Mouse (Mus musculus) cerebellum, adult 2 months (tissue): ENCODE data around the gene Rcc1. TPM values are rescaled to one million over a fixed set of nuclear protein-coding genes. Genes with fewer than 3 reads are reported as not detected.
A peak's percentile ranks its signal among the peaks of the same experiment; 100 is the strongest.

Experiments used
- DNase-seq, 2 experiments: peaks; one replicate each; pipeline ENCODE4 v3.0.0; 2021
- H3K27ac ChIP-seq: fragments of 200-500 bp; 2 replicates; pipeline ENCODE4 v1.5.1; 2012; ENCODE audit warnings: low read length, control low read depth, inconsistent platforms; ENCODE audit not compliant: insufficient read depth
- H3K27me3 ChIP-seq: fragments of 200-500 bp; 2 replicates; pipeline ENCODE4 v1.6.1; 2012; ENCODE audit warnings: inconsistent platforms, mild to moderate bottlenecking, low read length, moderate library complexity; ENCODE audit not compliant: control insufficient read depth, insufficient read depth
- H3K4me1 ChIP-seq: fragments of 200-500 bp; 2 replicates; pipeline ENCODE4 v1.6.1; 2011; ENCODE audit warnings: low read length; ENCODE audit not compliant: control insufficient read depth, insufficient read depth
- H3K4me3 ChIP-seq: fragments of 200-500 bp; replicated peaks from 2 replicates; pipeline ENCODE3; 2011; ENCODE audit warnings: mild to moderate bottlenecking, low read depth, low read length, control low read depth; ENCODE audit not compliant: insufficient read depth
- CTCF ChIP-seq: fragments of 200-500 bp; IDR thresholded peaks from 2 replicates; pipeline ENCODE4 v1.5.1; 2011; ENCODE audit warnings: low read depth, mild to moderate bottlenecking, control low read depth, low read length, moderate library complexity, borderline replicate concordance; ENCODE audit not compliant: insufficient read depth
- POLR2A ChIP-seq: fragments of 200-500 bp; IDR thresholded peaks from 2 replicates; pipeline ENCODE4 v1.6.1; 2011; ENCODE audit warnings: low read length, control low read depth, borderline replicate concordance; ENCODE audit not compliant: insufficient read depth
- WGBS: fragments of 180-500 bp; shearing (Covaris S2); methylation state at CpG from one replicate; pipeline ENCODE4 v1.1.7; 2018; 5-methylcytosine and 5-hydroxymethylcytosine counted together
- polyA plus RNA-seq: library from polyadenylated mRNA; depleted of rRNA; stranded (reverse); fragments of >200 nt; gene quantifications from 2 replicates; pipeline ENCODE4 v1.2.3, GENCODE M21; 2012

Gene Rcc1
- polyA plus RNA-seq, 1 experiment = 8.4 TPM

- Histone ChIP-seq H3K27me3 (no peaks in the 10 kb centered on the region), H3K4me3 (peak overlapping the region; percentile 72), H3K4me1 (no peaks in the 10 kb centered on the region; the same call in 1 of the 2 replicates), H3K27ac (peak overlapping the region; percentile 37; the same call in 1 of the 2 replicates)
- DNase-seq = peak; percentile 92 to 97
- peak; percentile 72 for TF ChIP-seq POLR2A
- peak; percentile 84 for TF ChIP-seq CTCF
- under 1% methylated on average over 83 of the region's 83 CpGs for WGBS
These were observed 8.1 kb downstream of the Rcc1 start for GRCm38 (mm10) chr4:132345135-132345842.

GRCm38 (mm10) chr4:132344403-132345134, 8.8 kb downstream of the Rcc1 start:
- TF ChIP-seq POLR2A (no peak), CTCF (no peak)

GRCm38 (mm10) chr4:132341451-132341850, 12.0 kb downstream of the Rcc1 start:
- H3K27me3 ChIP-seq = no peaks in the 10 kb centered on the region
- DNase-seq = no peak
- H3K27ac ChIP-seq = no peak overlapping the region
- H3K4me3 ChIP-seq = no peak overlapping the region
- TF ChIP-seq POLR2A = no peak
- TF ChIP-seq CTCF = no peak
- WGBS = 86% methylated on average over 3 of the region's 3 CpGs
- no peaks in the 10 kb centered on the region; the same call in 1 of the 2 replicates for H3K4me1 ChIP-seq

More at GRCm38 (mm10) chr4:132344403-132345134, 8.8 kb downstream of the Rcc1 start:
- Histone ChIP-seq H3K27me3 (no peaks in the 10 kb centered on the region), H3K27ac (no peak overlapping the region), H3K4me3 (peak overlapping the region; percentile 72), H3K4me1 (no peaks in the 10 kb centered on the region; the same call in 1 of the 2 replicates)
- no peak for DNase-seq
- 7% methylated on average over 13 of the region's 13 CpGs for WGBS

GRCm38 (mm10) chr4:132338943-132339342, 14.5 kb downstream of the Rcc1 start:
- Histone ChIP-seq H3K4me1 (no peaks in the 10 kb centered on the region), H3K27me3 (no peaks in the 10 kb centered on the region), H3K27ac (no peak overlapping the region), H3K4me3 (no peak overlapping the region)
- DNase-seq = peak; percentile 25 to 32
- no peak for TF ChIP-seq POLR2A
- no peak for TF ChIP-seq CTCF
- whole genome bisulfite sequencing = 25% methylated on average over 13 of the region's 13 CpGs

GRCm38 (mm10) chr4:132332880-132333279, 20.5 kb downstream of the Rcc1 start:
- Histone ChIP-seq H3K27me3 (no peaks in the 10 kb centered on the region), H3K27ac (no peak overlapping the region), H3K4me3 (no peak overlapping the region), H3K4me1 (peaks cover 3% of the 10 kb centered on the region)
- no peak for DNase-seq
- 75% methylated on average over 6 of the region's 6 CpGs for WGBS
- TF ChIP-seq POLR2A (no peak), CTCF (no peak)

GRCm38 (mm10) chr4:132331960-132332359, 21.4 kb downstream of the Rcc1 start:
- WGBS = 71% methylated on average over 3 of the region's 3 CpGs

GRCm38 (mm10) chr4:132329835-132330354, 23.5 kb downstream of the Rcc1 start:
- peaks cover 3% of the 10 kb centered on the region for H3K4me1 ChIP-seq
- peak overlapping the region; percentile 92 for H3K4me3 ChIP-seq
- no peak for DNase-seq
- WGBS = 8% methylated on average over 10 of the region's 10 CpGs
- no peaks in the 10 kb centered on the region for H3K27me3 ChIP-seq
- no peak overlapping the region; the same call in 1 of the 2 replicates for H3K27ac ChIP-seq
- TF ChIP-seq POLR2A = no peak

More at GRCm38 (mm10) chr4:132331960-132332359, 21.4 kb downstream of the Rcc1 start:
- Histone ChIP-seq H3K27ac (no peak overlapping the region), H3K27me3 (no peaks in the 10 kb centered on the region), H3K4me1 (peaks cover 3% of the 10 kb centered on the region), H3K4me3 (no peak overlapping the region)
- no peak for DNase-seq
- TF ChIP-seq POLR2A (no peak), CTCF (no peak)
